Mouse (Mus musculus): ENCODE data around the gene Myo9b.

- TF ChIP-seq CTCF (IDR thresholded peaks at IDR 0.05) (no peak), EP300 (IDR thresholded peaks at IDR 0.05) (no peak)
These were observed 106.5 kb downstream of the Myo9b start for GRCm38 (mm10) chr8:71379008-71379407.

Measured in lung, postnatal 0 days (tissue).